7 mouse cellular contexts compared by ENCODE assay signal in the genomic region with DNA sequence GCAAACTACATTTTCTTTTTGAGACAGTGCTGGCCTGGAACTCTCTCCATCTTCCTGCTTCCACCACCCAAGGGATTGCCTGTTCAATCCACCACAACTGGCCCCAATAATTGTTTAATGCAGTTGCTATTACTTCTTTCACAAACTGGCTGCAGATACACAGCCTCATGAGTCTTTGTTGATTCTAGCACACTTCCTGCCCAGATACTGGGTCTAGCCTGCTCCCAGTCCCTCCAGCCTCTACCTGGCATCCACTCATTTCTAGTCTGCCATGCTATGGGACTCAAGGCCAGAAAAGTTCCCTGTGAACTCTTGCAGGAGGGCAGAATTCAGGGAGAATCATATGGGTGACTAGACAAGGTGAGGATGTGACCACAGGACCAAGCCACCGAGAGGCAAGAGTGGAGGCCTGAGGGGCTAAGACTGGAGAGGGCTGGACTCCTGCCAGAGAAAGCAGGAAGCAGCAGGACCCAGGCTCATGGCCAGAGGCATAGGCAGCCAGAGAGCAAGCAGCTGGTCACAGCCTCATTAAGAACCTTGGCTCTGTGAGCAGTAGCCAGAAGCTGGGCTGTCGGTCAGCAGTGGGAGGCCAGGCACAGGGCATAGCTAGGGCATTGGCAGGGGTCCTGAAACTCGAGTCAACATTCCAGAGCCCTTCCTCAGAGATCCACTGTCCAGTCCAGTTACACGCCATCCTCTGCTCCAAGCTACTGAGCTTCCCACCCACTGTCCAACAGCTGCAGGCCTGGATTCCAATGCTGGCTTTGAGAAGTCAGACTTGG. TPM values are rescaled to one million over a fixed set of nuclear protein-coding genes. Genes with fewer than 3 reads are reported as not detected.
DNase-seq lines count a peak whose midpoint lies in the region.

No protein-coding gene starts in this region.

- intact Hi-C loops in heart, postnatal 25 days (cut with DNase I), result no loop called here

- DNase-seq in urinary bladder, postnatal 14 days (ENCODE audit: low spot score), result peak; percentile 69
- DNase-seq in urinary bladder, adult 2 months (ENCODE audit: low spot score), result no peak
- DNase-seq in forelimb bud, embryonic 11.5 days (ENCODE audit: low read depth, low spot score), result peak; percentile 31
- peak; percentile 79 for DNase-seq in heart, postnatal 25 days (ENCODE audit: low spot score)
- DNase-seq in layer of hippocampus, adult 8-10 months (ENCODE audit: low spot score in 2 of 2), result peak; percentile 15 to 24
- peak; percentile 72 for DNase-seq in lung, postnatal 14 days
- no peak for DNase-seq in T-cell, adult 2 months (ENCODE audit: low spot score)

RNA-seq across cellular contexts. Expression of gene Tnfrsf1b, which starts 7.4 kb away (rescaled TPM):
- 10.5 TPM in 2 replicates for polyA plus RNA-seq in urinary bladder, adult 2 months (2012; rRNA removed)
- total RNA-seq in heart, postnatal 25 days (2021), result 1 to 10 TPM; 5.3 to 5.5 TPM
- total RNA-seq in layer of hippocampus, adult 8-10 months (2022), result 1 to 10 TPM; 2.7 to 6.6 (median 4.6) TPM

RNA-seq across cellular contexts. Expression of gene Vps13d, which starts 44.4 kb away (rescaled TPM):
- polyA plus RNA-seq in urinary bladder, adult 2 months (2012; rRNA removed), result 39.3 TPM in 2 replicates
- total RNA-seq in heart, postnatal 25 days (2021), result 10 to 100 TPM; 61.5 to 64.3 TPM
- total RNA-seq in layer of hippocampus, adult 8-10 months (2022), result 10 to 100 TPM; 62.7 to 72.9 (median 68.3) TPM

Comparison
In these comparisons a context has a peak if more than half of its experiments do, and no peak if none do; other contexts are left out.
1. DNase-seq: peak in urinary bladder, postnatal 14 days (single experiment), forelimb bud, embryonic 11.5 days (single experiment), heart, postnatal 25 days (single experiment), layer of hippocampus, adult 8-10 months (2 of 2) and lung, postnatal 14 days (single experiment); none in urinary bladder, adult 2 months (single experiment) and T-cell, adult 2 months (single experiment).